In genomic region chr8:54776241-54776640, GRCm38 (mm10) we compare ENCODE assay signal across 17 mouse cellular contexts.
"Had no signal": no experiment of that assay in that cellular context is flagged by ENCODE, and none has a peak within 500 bp of the region (broad histone marks: within the 10 kb centered on the region; RNA-seq: fewer than 3 reads in every experiment).

No protein-coding gene starts in this region.

- H3K4me2 ChIP-seq: lung, embryonic 15.5 days; midbrain, embryonic 11.5 days; midbrain, embryonic 13.5 days; midbrain, embryonic 15.5 days; neural tube, embryonic 12.5 days; stomach, embryonic 15.5 days had no signal

- H3K9me3 ChIP-seq: lung, embryonic 15.5 days; megakaryocyte, embryonic 14.5 days; midbrain, embryonic 13.5 days; midbrain, embryonic 15.5 days; neural tube, embryonic 12.5 days; stomach, embryonic 15.5 days had no signal

- H3K27me3 ChIP-seq: lung, embryonic 15.5 days; midbrain, embryonic 13.5 days; midbrain, embryonic 15.5 days; neural tube, embryonic 12.5 days; stomach, embryonic 15.5 days had no signal

- H3K9ac ChIP-seq: lung, embryonic 15.5 days; midbrain, embryonic 13.5 days; midbrain, embryonic 15.5 days; neural tube, embryonic 12.5 days; stomach, embryonic 15.5 days had no signal

- ATAC-seq: lung, postnatal 0 days; midbrain, embryonic 13.5 days; midbrain, embryonic 15.5 days had no signal

- H3K36me3 ChIP-seq: lung, embryonic 15.5 days; midbrain, embryonic 13.5 days; midbrain, embryonic 15.5 days; neural tube, embryonic 12.5 days; stomach, embryonic 15.5 days had no signal

- H3K4me3 ChIP-seq: lung, embryonic 15.5 days; megakaryocyte, embryonic 14.5 days; midbrain, embryonic 13.5 days; midbrain, embryonic 15.5 days; neural tube, embryonic 12.5 days; stomach, embryonic 15.5 days had no signal

- DNase-seq: lung, adult 2 months; lung, postnatal 14 days; lung, postnatal 36 days; right cerebral cortex, postnatal 14 days; thymus, adult 2 months; thymus, postnatal 25 days; thymus, postnatal 4 days had no signal

- H3K27ac ChIP-seq: lung, embryonic 15.5 days; macrophage; midbrain, embryonic 13.5 days; midbrain, embryonic 15.5 days; neural tube, embryonic 12.5 days; stomach, embryonic 15.5 days; stomach, postnatal 0 days had no signal
